Mouse (Mus musculus) midbrain, embryonic 16.5 days (tissue): Measurements from ENCODE around the gene Tmprss9. TPM values are rescaled to one million over a fixed set of nuclear protein-coding genes. Genes with fewer than 3 reads are reported as not detected.

Experiments
- ATAC-seq: fragments of 200-750 bp; cut with Nextera tagmentation; 2 replicates; pipeline ENCODE4 v1.8.0; 2017; ENCODE audit warnings: moderate TSS enrichment
- H3K27ac ChIP-seq: fragments of 300-500 bp; sonication (generic); 2 replicates; pipeline ENCODE4 v1.5.1; 2014; ENCODE audit warnings: mild to moderate bottlenecking, low read length, mixed read lengths
- H3K27me3 ChIP-seq: fragments of 300-500 bp; sonication (generic); 2 replicates; pipeline ENCODE4 v1.6.1; 2014; ENCODE audit warnings: low read depth, low read length, mixed read lengths; ENCODE audit not compliant: control insufficient read depth, insufficient read depth
- H3K36me3 ChIP-seq: fragments of 300-500 bp; sonication (generic); 2 replicates; pipeline ENCODE4 v1.6.1; 2014; ENCODE audit warnings: mild to moderate bottlenecking, low read length, moderate library complexity, mixed read lengths; ENCODE audit not compliant: control insufficient read depth, insufficient read depth
- H3K4me1 ChIP-seq: fragments of 300-500 bp; sonication (generic); 2 replicates; pipeline ENCODE4 v1.6.1; 2014; ENCODE audit warnings: mild to moderate bottlenecking, low read length, mixed read lengths; ENCODE audit not compliant: control insufficient read depth, insufficient read depth
- H3K4me2 ChIP-seq: fragments of 300-500 bp; sonication (generic); 2 replicates; pipeline ENCODE4 v1.6.1; 2014; ENCODE audit warnings: mild to moderate bottlenecking, low read length, mixed read lengths
- H3K4me3 ChIP-seq: fragments of 300-500 bp; sonication (generic); 2 replicates; pipeline ENCODE4 v1.5.1; 2014; ENCODE audit warnings: low read depth, mild to moderate bottlenecking, low read length, moderate library complexity, mixed read lengths
- H3K9ac ChIP-seq: fragments of 300-500 bp; sonication (generic); 2 replicates; pipeline ENCODE4 v1.6.1; 2014; ENCODE audit warnings: low read depth, low read length, mixed read lengths
- H3K9me3 ChIP-seq: fragments of 300-500 bp; sonication (generic); replicated peaks from 2 replicates; pipeline ENCODE4 v1.6.1; 2014; ENCODE audit warnings: mild to moderate bottlenecking, low read length, mixed read lengths; ENCODE audit not compliant: control insufficient read depth, poor library complexity, severe bottlenecking
- WGBS: fragments of 180-500 bp; shearing (Covaris S2); extraction: QIAGEN DNeasy Blood & Tissue Kit; methylation state at CpG from one replicate; pipeline ENCODE4 v1.1.7; 2014; 5-methylcytosine and 5-hydroxymethylcytosine counted together
- polyA plus RNA-seq: library from polyadenylated mRNA; unstranded; fragments of >200 nt; fragmentation: Nextera tagmentation; extraction: Ambion mirVana; gene quantifications from 2 replicates; pipeline ENCODE4 v1.2.1, GENCODE M21; 2015

The Tmprss9 gene
- polyA plus RNA-seq, 1 experiment from 2014 or later = 0.10 TPM

- Histone ChIP-seq H3K27me3 (peaks cover 44% of the 10 kb centered on the region), H3K4me3 (no peak overlapping the region), H3K4me2 (no peak overlapping the region), H3K27ac (no peak overlapping the region), H3K36me3 (no peaks in the 10 kb centered on the region), H3K9me3 (no peaks in the 10 kb centered on the region), H3K9ac (no peak overlapping the region), H3K4me1 (peaks cover 33% of the 10 kb centered on the region)
- ATAC-seq = no peak
- WGBS = 37% methylated on average over 14 of the region's 14 CpGs
These were observed 62.7 kb downstream of the Tmprss9 start for GRCm38 (mm10) chr10:80934136-80934985.

GRCm38 (mm10) chr10:80935241-80935640, 63.6 kb downstream of the Tmprss9 start:
- ATAC-seq = no peak
- Histone ChIP-seq H3K4me2 (no peak overlapping the region), H3K27me3 (peaks cover 44% of the 10 kb centered on the region), H3K27ac (no peak overlapping the region), H3K4me1 (peaks cover 35% of the 10 kb centered on the region), H3K9me3 (no peaks in the 10 kb centered on the region), H3K36me3 (no peaks in the 10 kb centered on the region), H3K4me3 (no peak overlapping the region), H3K9ac (no peak overlapping the region)
- WGBS = 5% methylated on average over 3 of the region's 3 CpGs

DNA sequence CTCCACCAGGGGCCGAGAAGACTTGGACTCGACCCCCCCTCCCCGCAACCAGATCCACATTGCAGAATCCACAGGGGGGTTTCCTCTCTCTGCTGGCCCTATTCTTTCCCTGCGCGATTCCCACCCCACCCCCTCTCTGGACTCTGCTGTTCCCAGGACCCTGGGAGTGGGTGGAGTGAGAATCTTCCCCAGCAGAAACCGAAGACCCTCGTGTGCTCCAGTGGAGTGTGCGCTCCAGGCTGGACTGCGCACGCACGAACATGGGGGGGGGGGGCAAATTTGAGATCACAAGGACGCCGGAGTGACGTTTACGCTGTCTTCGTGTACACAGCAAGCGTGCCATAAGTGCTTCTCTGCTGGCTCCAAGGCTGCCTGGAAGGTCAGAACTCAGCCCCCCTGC, 64.0 kb downstream of the Tmprss9 start:
- ATAC-seq = no peak
- no peaks in the 10 kb centered on the region for H3K36me3 ChIP-seq
- 2% methylated on average over 17 of the region's 17 CpGs for WGBS
- H3K4me3 ChIP-seq = peak overlapping the region; percentile 8; the same call in 1 of the 2 replicates
- H3K27me3 ChIP-seq = peaks cover 42% of the 10 kb centered on the region
- H3K4me2 ChIP-seq = peak overlapping the region; percentile 46
- no peak overlapping the region for H3K27ac ChIP-seq
- no peak overlapping the region for H3K9ac ChIP-seq
- peaks cover 32% of the 10 kb centered on the region for H3K4me1 ChIP-seq
- no peaks in the 10 kb centered on the region for H3K9me3 ChIP-seq

DNA sequence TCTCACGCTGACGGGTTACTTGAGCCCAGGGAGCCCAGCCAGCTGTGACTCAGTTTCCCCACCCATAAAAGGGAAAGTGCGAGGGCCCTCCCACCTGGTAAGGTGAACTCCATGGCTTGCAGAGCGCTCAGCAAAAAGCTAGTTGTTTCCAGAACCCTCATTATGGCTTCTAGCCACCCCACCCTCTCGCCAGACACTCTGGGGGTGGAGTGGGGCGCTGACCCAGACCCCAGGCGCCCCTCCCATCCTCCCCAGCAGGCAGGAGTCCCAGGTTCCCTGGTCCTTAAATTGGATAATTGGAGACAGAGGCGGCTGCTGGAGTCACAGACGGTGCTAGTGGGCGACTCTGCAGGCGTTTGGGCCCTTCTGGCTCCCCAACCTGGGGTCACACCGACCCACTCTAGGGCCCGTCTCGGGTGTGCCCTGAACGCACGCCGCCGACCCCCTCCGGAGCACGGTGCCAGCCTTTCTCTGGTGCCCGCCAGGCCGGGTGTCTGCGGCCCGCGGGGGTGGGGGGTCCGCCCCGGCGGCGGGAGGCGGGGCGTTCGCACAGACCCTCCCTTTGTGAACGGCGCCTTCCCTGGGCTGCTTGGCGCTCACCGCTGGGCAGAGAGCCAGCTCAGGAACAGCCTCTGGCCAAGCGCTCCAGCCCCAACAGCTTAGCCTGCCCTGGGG, 64.6 kb downstream of the Tmprss9 start:
- Histone ChIP-seq H3K4me2 (peak overlapping the region; percentile 46), H3K27me3 (peaks cover 38% of the 10 kb centered on the region), H3K9ac (peak overlapping the region; percentile 57), H3K9me3 (no peaks in the 10 kb centered on the region), H3K4me1 (peaks cover 28% of the 10 kb centered on the region; the same call in 1 of the 2 replicates), H3K27ac (no peak overlapping the region; the same call in 1 of the 2 replicates), H3K36me3 (no peaks in the 10 kb centered on the region), H3K4me3 (peak overlapping the region; percentile 2; the same call in 1 of the 2 replicates)
- ATAC-seq = peak; percentile 19; the same call in 1 of the 2 replicates
- 1% methylated on average over 36 of the region's 37 CpGs for WGBS

DNA sequence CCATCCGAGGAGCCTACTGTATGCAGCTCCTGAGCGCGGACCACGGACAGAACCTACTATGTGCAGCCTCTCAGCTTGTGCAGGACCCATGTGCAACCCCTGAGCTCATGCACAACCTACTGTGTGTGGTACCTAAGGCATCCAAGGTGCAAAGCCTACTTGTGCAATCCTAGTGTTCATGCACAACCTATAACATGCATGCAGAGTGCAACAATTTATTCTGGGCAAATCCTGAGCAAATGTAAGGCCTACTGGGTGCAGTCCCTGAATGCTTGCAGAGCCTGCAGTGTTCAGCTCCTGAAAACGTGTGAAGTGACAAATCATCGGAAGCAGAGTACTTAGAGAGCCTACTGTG, 65.1 kb downstream of the Tmprss9 start:
- Histone ChIP-seq H3K4me2 (peak overlapping the region; percentile 46), H3K4me3 (peak overlapping the region; percentile 2; the same call in 1 of the 2 replicates), H3K36me3 (no peaks in the 10 kb centered on the region), H3K9ac (peak overlapping the region; percentile 57), H3K4me1 (peaks cover 25% of the 10 kb centered on the region; the same call in 1 of the 2 replicates), H3K27me3 (peaks cover 34% of the 10 kb centered on the region), H3K27ac (no peak overlapping the region), H3K9me3 (no peaks in the 10 kb centered on the region)
- no peak for ATAC-seq
- 14% methylated on average over 6 of the region's 6 CpGs for WGBS

DNA sequence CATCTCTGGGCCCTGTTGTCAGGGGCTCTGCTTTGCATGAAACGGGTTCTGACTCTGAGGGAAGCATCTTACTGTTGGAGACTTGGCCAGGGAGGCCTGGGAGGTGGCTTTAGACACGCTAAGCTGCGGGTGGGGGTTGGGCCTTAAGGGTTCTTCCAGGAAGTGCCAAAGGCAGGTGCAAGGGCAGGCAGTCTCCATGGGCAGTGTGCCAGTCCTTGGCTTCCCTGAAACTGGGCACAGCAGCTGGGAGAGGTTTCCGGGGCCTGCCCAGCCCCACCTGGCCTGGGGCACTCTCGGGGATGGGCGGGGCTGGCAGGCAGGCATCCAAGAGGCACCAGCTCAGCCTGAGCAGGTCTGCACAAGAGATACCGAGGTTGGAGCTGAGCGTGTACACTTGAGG, 66.0 kb downstream of the Tmprss9 start:
- no peak overlapping the region for H3K9ac ChIP-seq
- no peaks in the 10 kb centered on the region for H3K36me3 ChIP-seq
- H3K27me3 ChIP-seq = peaks cover 28% of the 10 kb centered on the region
- no peak overlapping the region for H3K4me2 ChIP-seq
- H3K27ac ChIP-seq = no peak overlapping the region
- H3K4me1 ChIP-seq = peaks cover 20% of the 10 kb centered on the region; the same call in 1 of the 2 replicates
- ATAC-seq = no peak
- no peaks in the 10 kb centered on the region for H3K9me3 ChIP-seq
- 34% methylated on average over 8 of the region's 8 CpGs for WGBS
- no peak overlapping the region for H3K4me3 ChIP-seq

- H3K4me3 ChIP-seq = peak overlapping the region; percentile 39
- peaks cover 18% of the 10 kb centered on the region for H3K27me3 ChIP-seq
- peak overlapping the region; percentile 77 for H3K4me2 ChIP-seq
- H3K36me3 ChIP-seq = no peaks in the 10 kb centered on the region
- no peaks in the 10 kb centered on the region for H3K9me3 ChIP-seq
- peak overlapping the region; percentile 63 for H3K9ac ChIP-seq
- H3K27ac ChIP-seq = 0 out of 2 replicates have a peak overlapping the region, but pooled peaks have one; percentile 67
- ATAC-seq = peak; percentile 37
- 12% methylated on average over 15 of the region's 15 CpGs for WGBS
- peaks cover 16% of the 10 kb centered on the region; the same call in 1 of the 2 replicates for H3K4me1 ChIP-seq
These were observed 67.3 kb downstream of the Tmprss9 start for GRCm38 (mm10) chr10:80938831-80939550.

DNA sequence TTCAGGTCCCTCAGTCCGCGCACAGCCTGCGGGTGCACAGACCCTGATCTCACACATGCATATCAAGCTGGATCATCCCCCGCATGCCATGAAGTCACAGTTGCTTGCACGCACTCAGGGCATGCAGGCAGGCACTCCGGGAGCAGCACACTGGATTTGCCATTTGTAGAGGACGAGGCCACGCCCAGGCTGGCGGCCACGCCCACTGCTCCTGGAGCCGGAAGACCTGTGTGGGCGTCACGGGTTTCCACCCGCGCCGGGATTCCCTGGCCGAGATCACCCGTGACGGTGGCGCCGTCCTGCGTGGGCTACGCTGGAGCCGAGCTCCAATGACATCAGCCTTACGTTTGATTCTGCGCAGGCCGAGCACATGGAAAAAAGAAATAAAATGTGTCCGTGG, 68.0 kb downstream of the Tmprss9 start:
- Histone ChIP-seq H3K27ac (peak overlapping the region; percentile 67), H3K4me1 (peaks cover 16% of the 10 kb centered on the region; the same call in 1 of the 2 replicates), H3K4me2 (peak overlapping the region; percentile 77), H3K9me3 (no peaks in the 10 kb centered on the region), H3K4me3 (peak overlapping the region; percentile 39), H3K9ac (peak overlapping the region; percentile 63), H3K36me3 (no peaks in the 10 kb centered on the region), H3K27me3 (peaks cover 12% of the 10 kb centered on the region)
- 2% methylated on average over 28 of the region's 28 CpGs for WGBS
- ATAC-seq = peak; percentile 44
